Mouse (Mus musculus) heart, adult 2 months (tissue): ENCODE measurements around the gene Arhgef28. TPM values are rescaled to one million over a fixed set of nuclear protein-coding genes. Genes with fewer than 3 reads are reported as not detected.

Experiments used
- DNase-seq, 2 experiments: peaks; one replicate each; pipeline ENCODE4 v3.0.0; 2021
- H3K27ac ChIP-seq: fragments of 200-600 bp; 2 replicates; pipeline ENCODE4 v1.8.1; 2022
- H3K27me3 ChIP-seq: fragments of 200-500 bp; 2 replicates; pipeline ENCODE4 v1.6.1; 2012; ENCODE audit warnings: mild to moderate bottlenecking, low read length, inconsistent platforms, mixed read lengths; ENCODE audit not compliant: control insufficient read depth, insufficient read depth
- H3K36me3 ChIP-seq: fragments of 200-500 bp; 2 replicates; pipeline ENCODE4 v1.6.1; 2012; ENCODE audit warnings: low read length, inconsistent platforms; ENCODE audit not compliant: control insufficient read depth, insufficient read depth
- H3K4me1 ChIP-seq: fragments of 200-500 bp; 2 replicates; pipeline ENCODE4 v1.6.1; 2011; ENCODE audit warnings: low read length; ENCODE audit not compliant: control insufficient read depth, insufficient read depth
- H3K4me3 ChIP-seq: fragments of 200-600 bp; 2 replicates; pipeline ENCODE4 v1.8.1; 2022
- H3K79me2 ChIP-seq: fragments of 200-500 bp; replicated peaks from 2 replicates; pipeline ENCODE4 v1.6.1; 2012; ENCODE audit warnings: mild to moderate bottlenecking, inconsistent platforms, low read length, moderate library complexity, mixed read lengths; ENCODE audit not compliant: control insufficient read depth, insufficient read depth
- H3K9ac ChIP-seq: fragments of 200-500 bp; 2 replicates; pipeline ENCODE4 v1.6.1; 2012; ENCODE audit warnings: low read depth, mild to moderate bottlenecking, control low read depth, inconsistent platforms, low read length, mixed read lengths
- CTCF ChIP-seq: fragments of 200-600 bp; IDR thresholded peaks from 2 replicates; pipeline ENCODE4 v1.8.1; 2022; ENCODE audit warnings: antibody characterized with exemption, mild to moderate bottlenecking, moderate library complexity
- EP300 ChIP-seq: fragments of 200-500 bp; IDR thresholded peaks from 2 replicates; pipeline ENCODE4 v1.6.1; 2011; ENCODE audit warnings: low read depth, low read length, control low read depth; ENCODE audit not compliant: insufficient read depth
- POLR2A ChIP-seq: fragments of 200-500 bp; IDR thresholded peaks from 2 replicates; pipeline ENCODE4 v1.6.1; 2011; ENCODE audit warnings: mild to moderate bottlenecking, low read depth, low read length, control low read depth; ENCODE audit not compliant: insufficient read depth
- WGBS: fragments of 180-500 bp; shearing (Covaris S2); methylation state at CpG from one replicate; pipeline ENCODE4 v1.1.7; 2018; 5-methylcytosine and 5-hydroxymethylcytosine counted together
- intact Hi-C: fragments of 180-260 bp; cut with DNase I; formaldehyde crosslinking; loops from one replicate; pipeline ENCODE4 v1.15.1; 2025
- polyA plus RNA-seq: library from polyadenylated mRNA; depleted of rRNA; stranded (reverse); fragments of >200 nt; gene quantifications from 2 replicates; pipeline ENCODE4 v1.2.3, GENCODE M21; 2012
- total RNA-seq, 2 experiments: library from RNA; stranded (reverse); gene quantifications; 2 replicates each; pipeline ENCODE4 v1.2.3; 2021

Gene Arhgef28
- total and polyA plus RNA-seq, 3 experiments: 2.4 to 5.2 (median 4.6) TPM

DNA sequence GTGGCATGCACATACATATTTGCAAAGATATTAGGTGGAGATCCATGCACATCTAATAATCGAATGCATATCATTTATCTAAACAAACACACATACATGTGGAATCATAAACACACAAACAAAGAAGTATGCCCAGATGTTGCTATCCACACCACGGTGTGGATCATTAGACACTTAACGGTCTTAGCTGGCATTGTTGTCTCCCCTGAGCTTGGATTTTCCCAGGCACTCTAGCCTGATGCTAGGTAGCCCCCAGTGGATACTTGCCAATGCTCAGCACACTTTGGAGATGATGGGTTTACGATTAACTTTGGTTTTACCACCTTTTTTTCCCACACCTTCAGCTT, 85.1 kb downstream of the Arhgef28 start:
- 84% methylated on average over 4 of the region's 4 CpGs for WGBS
- H3K27ac ChIP-seq: peak overlapping the region; percentile 13
- TF ChIP-seq CTCF (no peak), POLR2A (no peak), EP300 (no peak)
- H3K9ac ChIP-seq: no peak overlapping the region
- no peaks in the 10 kb centered on the region for H3K36me3 ChIP-seq
- DNase-seq: no peak
- H3K27me3 ChIP-seq: no peaks in the 10 kb centered on the region
- H3K79me2 ChIP-seq: no peaks in the 10 kb centered on the region
- H3K4me1 ChIP-seq: peaks cover 10% of the 10 kb centered on the region
- H3K4me3 ChIP-seq: no peak overlapping the region
- intact Hi-C loops: loop anchor here (5.0 kb wide), 1 partner anchor 86 kb away; the partner anchor contains the start of gene Arhgef28

DNA sequence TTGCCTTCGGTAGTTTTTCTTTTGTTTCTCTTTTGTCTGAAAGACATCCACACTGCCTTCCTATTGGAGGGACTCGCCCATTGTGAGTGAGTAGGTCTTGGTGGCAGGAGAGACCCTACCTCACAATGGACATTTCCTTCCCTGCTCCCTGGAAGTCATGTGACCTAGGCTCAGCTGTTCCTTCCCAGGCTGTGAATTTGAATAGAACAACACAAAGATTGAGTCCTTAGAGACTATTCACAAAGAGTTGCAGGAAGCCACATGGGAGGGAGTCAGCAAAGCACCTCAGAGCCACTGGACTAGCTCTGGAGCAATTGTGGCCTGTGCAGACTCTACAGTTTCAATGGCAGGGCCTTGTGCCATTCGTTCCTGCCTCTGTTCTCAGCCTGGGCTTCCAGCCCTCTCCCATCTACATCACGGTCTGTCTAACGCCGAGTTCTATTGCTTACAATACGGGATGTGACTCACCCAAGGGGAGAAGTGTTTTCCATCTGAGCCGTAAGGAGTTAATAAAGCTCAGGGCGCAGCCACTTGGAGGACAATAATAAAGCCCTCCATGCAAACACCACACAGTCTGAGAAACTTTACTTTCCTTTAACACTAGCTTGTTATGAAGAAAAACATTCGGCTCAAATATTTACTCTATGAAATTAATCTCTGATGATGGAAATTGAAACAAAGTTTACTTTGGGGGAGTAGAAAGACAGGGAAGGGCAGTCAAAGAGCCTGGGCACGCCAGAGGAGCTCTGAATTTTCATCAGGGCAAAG, 85.7 kb downstream of the Arhgef28 start:
- H3K79me2 ChIP-seq: no peaks in the 10 kb centered on the region
- DNase-seq: peak in 1 of 2 experiments; percentile 5
- H3K27ac ChIP-seq: peak overlapping the region; percentile 52
- H3K27me3 ChIP-seq: no peaks in the 10 kb centered on the region
- TF ChIP-seq POLR2A: 0 out of 2 replicates have a peak, but pooled peaks have one; percentile 25
- no peak for TF ChIP-seq EP300
- TF ChIP-seq CTCF: no peak
- peaks cover 8% of the 10 kb centered on the region for H3K4me1 ChIP-seq
- no peaks in the 10 kb centered on the region for H3K36me3 ChIP-seq
- WGBS: 52% methylated on average over 11 of the region's 11 CpGs
- no peak overlapping the region for H3K4me3 ChIP-seq
- H3K9ac ChIP-seq: no peak overlapping the region; the same call in 1 of the 2 replicates
- intact Hi-C loops: loop anchor here (5.0 kb wide), 1 partner anchor 87 kb away; the partner anchor contains the start of gene Arhgef28

DNA sequence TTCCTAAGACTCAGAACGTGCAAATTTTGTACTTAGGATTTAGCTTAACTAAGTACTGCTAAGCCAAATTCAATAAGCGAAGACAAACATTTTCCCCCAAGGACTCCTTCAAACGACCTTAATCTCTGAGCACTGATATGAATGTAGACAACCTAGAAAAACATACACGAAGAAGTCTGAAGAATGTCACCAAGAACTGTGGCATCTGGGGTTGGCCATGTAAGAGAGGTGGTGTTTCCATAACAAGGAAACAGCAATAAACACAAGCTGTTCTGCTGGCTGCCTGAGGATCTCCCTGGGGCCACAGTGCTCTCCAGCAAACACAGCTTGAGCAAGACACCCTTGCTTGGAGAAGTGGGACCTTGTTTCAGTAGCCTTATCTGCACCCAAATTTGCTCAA, 87.9 kb downstream of the Arhgef28 start:
- TF ChIP-seq EP300: no peak
- Histone ChIP-seq H3K9ac (no peak overlapping the region), H3K79me2 (no peaks in the 10 kb centered on the region), H3K36me3 (no peaks in the 10 kb centered on the region), H3K27ac (peak overlapping the region; percentile 2; the same call in 1 of the 2 replicates), H3K4me3 (no peak overlapping the region), H3K27me3 (no peaks in the 10 kb centered on the region), H3K4me1 (peaks cover 4% of the 10 kb centered on the region)
- intact Hi-C loops: no loop called here
- WGBS: 53% methylated on average over 4 of the region's 4 CpGs
- peak; percentile 32 to 36 for DNase-seq

DNA sequence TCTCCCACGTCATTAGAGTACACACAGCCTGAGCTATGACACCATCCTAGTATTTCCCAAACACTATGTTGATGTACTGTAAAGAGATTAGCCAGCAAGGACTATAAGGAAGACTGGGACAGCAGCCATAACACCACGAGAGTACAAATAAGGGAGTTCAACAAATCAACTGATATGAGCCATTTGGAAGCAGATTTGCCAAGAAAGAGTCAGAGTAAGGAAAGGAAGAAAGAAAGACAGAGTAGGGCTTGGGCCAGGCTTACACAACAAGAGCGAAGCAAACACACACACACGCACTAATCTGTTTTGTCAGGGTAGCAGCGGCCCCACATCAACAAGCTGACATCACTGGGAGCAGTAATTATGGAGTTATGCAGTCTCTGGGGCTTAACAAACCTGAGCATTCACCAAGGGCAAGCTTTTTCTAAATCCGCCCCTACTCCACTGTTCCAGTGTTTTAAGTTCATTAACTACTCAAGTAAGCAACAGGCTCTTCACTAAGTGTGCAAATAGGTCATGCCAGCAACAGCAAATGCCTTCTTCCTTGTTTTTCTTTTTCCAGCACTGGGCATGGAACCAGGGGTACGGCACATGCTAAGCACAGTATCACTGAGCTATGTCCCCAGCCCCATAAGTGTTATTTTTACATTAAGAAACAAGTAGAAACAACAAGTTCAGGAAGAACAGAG, 88.5 kb downstream of the Arhgef28 start:
- peak in 1 of 2 experiments; percentile 26 for DNase-seq
- H3K27ac ChIP-seq: peak overlapping the region; percentile 2; the same call in 1 of the 2 replicates
- intact Hi-C loops: no loop called here
- H3K27me3 ChIP-seq: no peaks in the 10 kb centered on the region
- WGBS: 64% methylated on average over 7 of the region's 7 CpGs
- TF ChIP-seq EP300: no peak
- TF ChIP-seq POLR2A: no peak
- no peak for TF ChIP-seq CTCF
- no peak overlapping the region for H3K9ac ChIP-seq
- H3K79me2 ChIP-seq: no peaks in the 10 kb centered on the region
- H3K36me3 ChIP-seq: no peaks in the 10 kb centered on the region
- H3K4me1 ChIP-seq: peaks cover 4% of the 10 kb centered on the region
- H3K4me3 ChIP-seq: no peak overlapping the region

DNA sequence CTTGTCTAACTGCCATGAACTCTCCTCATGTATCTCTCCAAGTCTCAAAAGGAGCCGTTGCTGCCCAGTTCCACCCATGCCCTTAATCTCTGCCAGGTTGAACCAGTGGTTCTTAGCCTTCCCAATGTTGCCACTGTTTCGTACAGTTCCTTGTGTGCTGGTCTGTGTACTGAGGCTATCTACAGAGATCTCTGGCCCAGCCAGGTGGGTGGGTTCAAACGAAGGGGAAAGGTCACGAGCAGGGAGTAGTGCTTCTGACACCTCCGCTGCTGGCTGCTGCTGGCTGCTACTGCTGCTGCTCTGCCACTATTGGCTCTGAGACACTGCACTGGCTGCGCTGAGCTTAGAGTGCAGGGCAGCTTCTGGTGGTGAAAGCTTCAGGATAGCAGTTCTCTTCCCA, 90.6 kb downstream of the Arhgef28 start:
- Histone ChIP-seq H3K79me2 (no peaks in the 10 kb centered on the region), H3K36me3 (no peaks in the 10 kb centered on the region), H3K27ac (no peak overlapping the region), H3K27me3 (no peaks in the 10 kb centered on the region), H3K9ac (no peak overlapping the region), H3K4me3 (no peak overlapping the region), H3K4me1 (peaks cover 4% of the 10 kb centered on the region)
- intact Hi-C loops: no loop called here
- 74% methylated on average over 6 of the region's 6 CpGs for WGBS
- DNase-seq: peak in 1 of 2 experiments; percentile 9
- TF ChIP-seq CTCF (no peak), POLR2A (no peak), EP300 (no peak)

- intact Hi-C loops: no loop called here
- WGBS: 92% methylated on average over 4 of the region's 4 CpGs
Measured at GRCm38 (mm10) chr13:98115051-98115450, 91.2 kb downstream of the Arhgef28 start.

More at GRCm38 (mm10) chr13:98115051-98115450, 91.2 kb downstream of the Arhgef28 start:
- Histone ChIP-seq H3K27me3 (no peaks in the 10 kb centered on the region), H3K27ac (no peak overlapping the region), H3K79me2 (no peaks in the 10 kb centered on the region), H3K36me3 (no peaks in the 10 kb centered on the region), H3K4me1 (peaks cover 2% of the 10 kb centered on the region), H3K4me3 (no peak overlapping the region), H3K9ac (no peak overlapping the region)
- no peak for DNase-seq
- no peak for TF ChIP-seq POLR2A
- TF ChIP-seq EP300: no peak
- no peak for TF ChIP-seq CTCF
